Comparison of ENCODE assay signal across 23 mouse cellular contexts in genomic region chr5:74931765-74932164, GRCm38 (mm10).
DNase-seq lines count a peak whose midpoint lies in the region; ATAC-seq and TF ChIP-seq lines count a peak whose summit lies in the region.
"Had no signal": no experiment of that assay in that cellular context is flagged by ENCODE, and none has a peak within 500 bp of the region (broad histone marks: within the 10 kb centered on the region; RNA-seq: fewer than 3 reads in every experiment).

No protein-coding gene starts in this region.

- 25% methylated on average over 12 of the region's 12 CpGs for WGBS in heart, embryonic 10.5 days
- 25% methylated on average over 12 of the region's 12 CpGs for WGBS in heart, postnatal 0 days
- WGBS in lung, embryonic 16.5 days = 28% methylated on average over 12 of the region's 12 CpGs
- WGBS in limb, embryonic 13.5 days = 29% methylated on average over 12 of the region's 12 CpGs
- 63% methylated on average over 12 of the region's 12 CpGs for whole genome bisulfite sequencing in stomach, postnatal 0 days

- no peaks in the 10 kb centered on the region for H3K27me3 ChIP-seq in heart, embryonic 10.5 days (ENCODE audit: insufficient read depth, poor library complexity, severe bottlenecking)
- H3K27me3 ChIP-seq in heart, postnatal 0 days (ENCODE audit: control insufficient read depth, insufficient read depth, low read length) = no peaks in the 10 kb centered on the region
- no peaks in the 10 kb centered on the region; the same call in 1 of the 2 replicates for H3K27me3 ChIP-seq in lung, embryonic 16.5 days (ENCODE audit: control insufficient read depth, insufficient read depth, low read depth, low read length)
- no peaks in the 10 kb centered on the region for H3K27me3 ChIP-seq in limb, embryonic 13.5 days
- H3K27me3 ChIP-seq in stomach, postnatal 0 days (ENCODE audit: control insufficient read depth, insufficient read depth, low read length) = no peaks in the 10 kb centered on the region
- H3K27me3 ChIP-seq: embryonic facial prominence, embryonic 12.5 days; forebrain, embryonic 13.5 days; Patski had no signal

- peaks cover 29% of the 10 kb centered on the region for H3K4me1 ChIP-seq in heart, embryonic 10.5 days
- no peaks in the 10 kb centered on the region for H3K4me1 ChIP-seq in heart, postnatal 0 days (ENCODE audit: control insufficient read depth, insufficient read depth)
- H3K4me1 ChIP-seq in lung, embryonic 16.5 days (replicated peaks; ENCODE audit: control insufficient read depth, insufficient read depth, low read length) = peaks cover 3% of the 10 kb centered on the region; the same call in 1 of the 2 replicates
- peaks cover 18% of the 10 kb centered on the region for H3K4me1 ChIP-seq in limb, embryonic 13.5 days
- no peaks in the 10 kb centered on the region for H3K4me1 ChIP-seq in stomach, postnatal 0 days (replicated peaks; ENCODE audit: control insufficient read depth, insufficient read depth)
- H3K4me1 ChIP-seq: forebrain, embryonic 13.5 days; midbrain, embryonic 10.5 days had no signal

- H3K4me3 ChIP-seq in heart, embryonic 10.5 days = peak overlapping the region; percentile 22
- peak overlapping the region; percentile 19; the same call in 1 of the 2 replicates for H3K4me3 ChIP-seq in heart, postnatal 0 days (ENCODE audit: low read depth, low read length)
- H3K4me3 ChIP-seq in lung, embryonic 16.5 days (ENCODE audit: low read length) = no peak overlapping the region
- no peak overlapping the region for H3K4me3 ChIP-seq in limb, embryonic 13.5 days
- H3K4me3 ChIP-seq in stomach, postnatal 0 days (ENCODE audit: low read depth, low read length) = no peak overlapping the region
- H3K4me3 ChIP-seq: embryonic facial prominence, embryonic 12.5 days; erythroblast, embryonic 14.5 days; forebrain, embryonic 13.5 days; midbrain, embryonic 10.5 days had no signal

- no peak for TF ChIP-seq CTCF in heart, postnatal 0 days (IDR thresholded peaks at IDR 0.05; ENCODE audit: low read depth)
- no peak for TF ChIP-seq CTCF in stomach, postnatal 0 days (IDR thresholded peaks at IDR 0.05; ENCODE audit: low read depth)

- H3K4me2 ChIP-seq in heart, postnatal 0 days (ENCODE audit: low read depth, low read length) = peak overlapping the region; percentile 51
- peak overlapping the region; percentile 36 for H3K4me2 ChIP-seq in lung, embryonic 16.5 days (ENCODE audit: low read depth, low read length)
- peak overlapping the region; percentile 44 for H3K4me2 ChIP-seq in limb, embryonic 13.5 days (replicated peaks)
- H3K4me2 ChIP-seq in stomach, postnatal 0 days (replicated peaks; ENCODE audit: low read depth) = no peak overlapping the region
- H3K4me2 ChIP-seq: embryonic facial prominence, embryonic 12.5 days; forebrain, embryonic 13.5 days had no signal

- no peaks in the 10 kb centered on the region for H3K9me3 ChIP-seq in heart, embryonic 10.5 days
- H3K9me3 ChIP-seq in heart, postnatal 0 days (replicated peaks; ENCODE audit: control insufficient read depth, low read length) = no peaks in the 10 kb centered on the region
- H3K9me3 ChIP-seq in lung, embryonic 16.5 days (ENCODE audit: control insufficient read depth, low read length) = no peaks in the 10 kb centered on the region
- no peaks in the 10 kb centered on the region for H3K9me3 ChIP-seq in limb, embryonic 13.5 days
- H3K9me3 ChIP-seq in stomach, postnatal 0 days (ENCODE audit: control insufficient read depth, low read length) = no peaks in the 10 kb centered on the region
- H3K9me3 ChIP-seq: embryonic facial prominence, embryonic 12.5 days; forebrain, embryonic 13.5 days; midbrain, embryonic 10.5 days had no signal

- TF ChIP-seq EP300 in heart, postnatal 0 days (IDR thresholded peaks at IDR 0.05; ENCODE audit: low read depth) = no peak
- TF ChIP-seq EP300 in stomach, postnatal 0 days (optimal IDR thresholded peaks at IDR 0.05) = no peak

- intact Hi-C loops in heart, postnatal 14 days (cut with DNase I) = no loop called here

- DNase-seq in heart, embryonic 10.5 days (ENCODE audit: low spot score) = no peak
- DNase-seq in heart, postnatal 4 days = no peak
- DNase-seq in heart, postnatal 0 days (ENCODE audit: low spot score) = peak; percentile 22
- no peak for DNase-seq in heart, postnatal 14 days
- no peak for DNase-seq in lung, postnatal 10 days
- no peak for DNase-seq in stomach, postnatal 0 days (ENCODE audit: low spot score)
- DNase-seq: adrenal gland, postnatal 10 days; cerebellum, adult 9-11 months; gastrocnemius, postnatal 10 days; kidney, adult 9 months; right cerebral cortex, postnatal 14 days; spleen, adult 18-20 months had no signal

- H3K27ac ChIP-seq in heart, embryonic 10.5 days = peak overlapping the region; percentile 56
- no peak overlapping the region for H3K27ac ChIP-seq in heart, postnatal 0 days (ENCODE audit: low read depth)
- H3K27ac ChIP-seq in lung, embryonic 16.5 days (ENCODE audit: low read length) = no peak overlapping the region
- H3K27ac ChIP-seq in limb, embryonic 13.5 days = peak overlapping the region; percentile 11; the same call in 1 of the 2 replicates
- no peak overlapping the region for H3K27ac ChIP-seq in stomach, postnatal 0 days (replicated peaks)
- H3K27ac ChIP-seq: embryonic facial prominence, embryonic 12.5 days; forebrain, embryonic 13.5 days; liver, embryonic 14.5 days; macrophage; midbrain, embryonic 10.5 days had no signal

- H3K36me3 ChIP-seq in heart, embryonic 10.5 days = no peaks in the 10 kb centered on the region
- H3K36me3 ChIP-seq in heart, postnatal 0 days (replicated peaks; ENCODE audit: control insufficient read depth, insufficient read depth, low read length) = no peaks in the 10 kb centered on the region
- no peaks in the 10 kb centered on the region for H3K36me3 ChIP-seq in lung, embryonic 16.5 days (ENCODE audit: control insufficient read depth, insufficient read depth, low read length)
- H3K36me3 ChIP-seq in limb, embryonic 13.5 days = no peaks in the 10 kb centered on the region
- H3K36me3 ChIP-seq in stomach, postnatal 0 days (ENCODE audit: control insufficient read depth, insufficient read depth, low read length) = no peaks in the 10 kb centered on the region
- H3K36me3 ChIP-seq: embryonic facial prominence, embryonic 12.5 days; midbrain, embryonic 10.5 days had no signal

- no peak overlapping the region for H3K9ac ChIP-seq in heart, postnatal 0 days (replicated peaks; ENCODE audit: low read depth, low read length)
- H3K9ac ChIP-seq in lung, embryonic 16.5 days (ENCODE audit: low read length) = no peak overlapping the region
- H3K9ac ChIP-seq in limb, embryonic 13.5 days = no peak overlapping the region
- no peak overlapping the region for H3K9ac ChIP-seq in stomach, postnatal 0 days (ENCODE audit: low read length)
- H3K9ac ChIP-seq: embryonic facial prominence, embryonic 12.5 days; forebrain, embryonic 13.5 days; liver, embryonic 14.5 days had no signal

- 0 out of 2 replicates have a peak, but pooled peaks have one; percentile 39 for ATAC-seq in heart, postnatal 0 days (ENCODE audit: insufficient read depth, low read depth)
- ATAC-seq in lung, embryonic 16.5 days (ENCODE audit: low read depth) = no peak
- 0 out of 2 replicates have a peak, but pooled peaks have one; percentile 44 for ATAC-seq in limb, embryonic 13.5 days (ENCODE audit: low FRiP score, low read depth)
- no peak for ATAC-seq in stomach, postnatal 0 days (ENCODE audit: low FRiP score, low TSS enrichment)
- ATAC-seq: CD4-positive, CD25-positive, alpha-beta regulatory T cell, adult 4 months; forebrain, embryonic 13.5 days; hindbrain, embryonic 16.5 days; Patski had no signal

Comparison
In these comparisons a context has a peak if more than half of its experiments do, and no peak if none do; other contexts are left out.
1. H3K27ac ChIP-seq: peak in heart, embryonic 10.5 days (single experiment) and limb, embryonic 13.5 days (single experiment); none in heart, postnatal 0 days (single experiment), lung, embryonic 16.5 days (single experiment) and stomach, postnatal 0 days (single experiment).
2. H3K4me3 ChIP-seq: peak in heart, embryonic 10.5 days (single experiment) and heart, postnatal 0 days (single experiment); none in lung, embryonic 16.5 days (single experiment), limb, embryonic 13.5 days (single experiment) and stomach, postnatal 0 days (single experiment).
3. ATAC-seq: peak in heart, postnatal 0 days (single experiment) and limb, embryonic 13.5 days (single experiment); none in lung, embryonic 16.5 days (single experiment) and stomach, postnatal 0 days (single experiment).